Mouse (Mus musculus) stomach, postnatal 0 days (tissue): ENCODE data around the gene Abhd8. TPM values are rescaled to one million over a fixed set of nuclear protein-coding genes. Genes with fewer than 3 reads are reported as not detected.
"Not testable (repeated sequence)": the region's sequence is repeated elsewhere in the genome, so short reads cannot be mapped to it uniquely, and the experiment has no call there.

ENCODE experiments used
- ATAC-seq: fragments of 200-750 bp; cut with Nextera tagmentation; 2 replicates; pipeline ENCODE4 v1.8.0; 2017; ENCODE audit not compliant: low FRiP score, low TSS enrichment
- DNase-seq: peaks from one replicate; pipeline ENCODE4 v3.0.0-alpha.2; 2016; ENCODE audit warnings: low spot score
- H3K27ac ChIP-seq: fragments of 300-500 bp; sonication (generic); replicated peaks from 2 replicates; pipeline ENCODE4 v1.5.1; 2014; ENCODE audit warnings: mild to moderate bottlenecking, control low read depth
- H3K27me3 ChIP-seq: fragments of 300-500 bp; sonication (generic); 2 replicates; pipeline ENCODE4 v1.6.1; 2014; ENCODE audit warnings: low read length; ENCODE audit not compliant: control insufficient read depth, insufficient read depth
- H3K36me3 ChIP-seq: fragments of 300-500 bp; sonication (generic); 2 replicates; pipeline ENCODE4 v1.6.1; 2014; ENCODE audit warnings: low read length, mixed read lengths; ENCODE audit not compliant: control insufficient read depth, insufficient read depth
- H3K4me1 ChIP-seq: fragments of 300-500 bp; sonication (generic); replicated peaks from 2 replicates; pipeline ENCODE4 v1.6.1; 2014; ENCODE audit warnings: antibody characterized with exemption; ENCODE audit not compliant: control insufficient read depth, insufficient read depth
- H3K4me2 ChIP-seq: fragments of 300-500 bp; sonication (generic); replicated peaks from 2 replicates; pipeline ENCODE4 v1.6.1; 2014; ENCODE audit warnings: low read depth, mild to moderate bottlenecking, control low read depth, moderate library complexity
- H3K4me3 ChIP-seq: fragments of 300-500 bp; sonication (generic); 2 replicates; pipeline ENCODE4 v1.5.1; 2014; ENCODE audit warnings: low read depth, low read length, control low read depth
- H3K9ac ChIP-seq: fragments of 300-500 bp; sonication (generic); 2 replicates; pipeline ENCODE4 v1.6.1; 2014; ENCODE audit warnings: mild to moderate bottlenecking, low read length, control low read depth, mixed read lengths
- H3K9me3 ChIP-seq: fragments of 300-500 bp; sonication (generic); 2 replicates; pipeline ENCODE4 v1.6.1; 2016; ENCODE audit warnings: low read length; ENCODE audit not compliant: control insufficient read depth
- CTCF ChIP-seq: IDR thresholded peaks from 2 replicates; pipeline ENCODE4 v1.5.1; 2016; ENCODE audit warnings: antibody characterized with exemption, low read depth, mild to moderate bottlenecking, moderate library complexity
- EP300 ChIP-seq: optimal IDR thresholded peaks from 2 replicates; pipeline ENCODE3; 2016; ENCODE audit warnings: antibody characterized with exemption
- WGBS: fragments of 180-500 bp; shearing (Covaris S2); extraction: QIAGEN DNeasy Blood & Tissue Kit; methylation state at CpG from one replicate; pipeline ENCODE4 v1.1.7; 2014; 5-methylcytosine and 5-hydroxymethylcytosine counted together
- polyA plus RNA-seq: library from polyadenylated mRNA; unstranded; fragments of >200 nt; fragmentation: Nextera tagmentation; extraction: Ambion mirVana; gene quantifications from 2 replicates; pipeline ENCODE4 v1.2.1, GENCODE M21; 2015

Gene Abhd8
- polyA plus RNA-seq, 1 experiment from 2014 or later, result 22.1 TPM

GRCm38 (mm10) chr8:71452669-71453068 lies 10.8 kb downstream of the Abhd8 start:
- TF ChIP-seq CTCF (no peak), EP300 (no peak)
- 65% methylated on average over 2 of the region's 2 CpGs for WGBS
- no peaks in the 10 kb centered on the region for H3K9me3 ChIP-seq
- H3K4me1 ChIP-seq, result no peaks in the 10 kb centered on the region
- no peaks in the 10 kb centered on the region for H3K27me3 ChIP-seq
- no peak for ATAC-seq
- H3K36me3 ChIP-seq, result no peaks in the 10 kb centered on the region
- no peak overlapping the region for H3K4me2 ChIP-seq
- H3K27ac ChIP-seq, result no peak overlapping the region
- no peak overlapping the region for H3K4me3 ChIP-seq
- no peak overlapping the region for H3K9ac ChIP-seq
- DNase-seq, result peak; percentile 10

- no peaks in the 10 kb centered on the region for H3K27me3 ChIP-seq
- H3K4me1 ChIP-seq, result no peaks in the 10 kb centered on the region
- no peaks in the 10 kb centered on the region for H3K9me3 ChIP-seq
- H3K4me2 ChIP-seq, result no peak overlapping the region
- H3K9ac ChIP-seq, result no peak overlapping the region
- no peak overlapping the region for H3K27ac ChIP-seq
- ATAC-seq, result no peak; the same call in 1 of the 2 replicates
- DNase-seq, result peak; percentile 11
- H3K36me3 ChIP-seq, result no peaks in the 10 kb centered on the region
- TF ChIP-seq CTCF (no peak), EP300 (no peak)
- H3K4me3 ChIP-seq, result no peak overlapping the region
- WGBS, result 44% methylated on average over 11 of the region's 11 CpGs
Measured at GRCm38 (mm10) chr8:71451777-71452176, 11.7 kb downstream of the Abhd8 start.

GRCm38 (mm10) chr8:71451337-71451736 lies 12.1 kb downstream of the Abhd8 start:
- H3K27ac ChIP-seq, result no peak overlapping the region
- H3K4me3 ChIP-seq, result no peak overlapping the region
- H3K9me3 ChIP-seq, result no peaks in the 10 kb centered on the region
- DNase-seq, result no peak
- no peak overlapping the region for H3K4me2 ChIP-seq
- no peaks in the 10 kb centered on the region for H3K36me3 ChIP-seq
- TF ChIP-seq CTCF (no peak), EP300 (no peak)
- no peaks in the 10 kb centered on the region for H3K4me1 ChIP-seq
- ATAC-seq, result no peak
- H3K9ac ChIP-seq, result no peak overlapping the region
- WGBS, result 60% methylated on average over 4 of the region's 4 CpGs
- no peaks in the 10 kb centered on the region for H3K27me3 ChIP-seq

- H3K4me2 ChIP-seq, result no peak overlapping the region
- H3K4me3 ChIP-seq, result no peak overlapping the region
- no peak overlapping the region for H3K27ac ChIP-seq
- DNase-seq, result no peak
- no peaks in the 10 kb centered on the region for H3K36me3 ChIP-seq
- TF ChIP-seq CTCF, result no peak
- TF ChIP-seq EP300, result no peak
- H3K9ac ChIP-seq, result no peak overlapping the region
- WGBS, result 73% methylated on average over 7 of the region's 7 CpGs
- no peaks in the 10 kb centered on the region for H3K4me1 ChIP-seq
- no peak for ATAC-seq
- H3K27me3 ChIP-seq, result no peaks in the 10 kb centered on the region
- H3K9me3 ChIP-seq, result no peaks in the 10 kb centered on the region
Measured at GRCm38 (mm10) chr8:71445096-71445495, 18.4 kb downstream of the Abhd8 start.

- no peak overlapping the region for H3K4me2 ChIP-seq
- no peak overlapping the region for H3K9ac ChIP-seq
- TF ChIP-seq CTCF (peak; percentile 88), EP300 (no peak)
- no peaks in the 10 kb centered on the region for H3K9me3 ChIP-seq
- DNase-seq (peak; percentile 41), ATAC-seq (no peak)
- 1% methylated on average over 7 of the region's 7 CpGs for WGBS
- H3K27ac ChIP-seq, result no peak overlapping the region
- no peaks in the 10 kb centered on the region for H3K27me3 ChIP-seq
- no peaks in the 10 kb centered on the region for H3K36me3 ChIP-seq
- H3K4me1 ChIP-seq, result no peaks in the 10 kb centered on the region
- no peak overlapping the region for H3K4me3 ChIP-seq
Measured at GRCm38 (mm10) chr8:71441404-71441803, 22.1 kb downstream of the Abhd8 start.

- Histone ChIP-seq H3K27ac (no peak overlapping the region), H3K4me1 (no peaks in the 10 kb centered on the region), H3K4me2 (no peak overlapping the region), H3K27me3 (no peaks in the 10 kb centered on the region), H3K9me3 (no peaks in the 10 kb centered on the region), H3K36me3 (no peaks in the 10 kb centered on the region), H3K4me3 (no peak overlapping the region), H3K9ac (no peak overlapping the region)
- TF ChIP-seq EP300 (no peak), CTCF (no peak)
- no peak for DNase-seq
- WGBS, result 32% methylated on average over 3 of the region's 3 CpGs
- no peak for ATAC-seq
Measured at GRCm38 (mm10) chr8:71437041-71437440, 26.4 kb downstream of the Abhd8 start.

GRCm38 (mm10) chr8:71432935-71433334 lies 30.5 kb downstream of the Abhd8 start:
- H3K4me2 ChIP-seq, ATAC-seq, H3K27ac ChIP-seq, DNase-seq, H3K9ac ChIP-seq, H3K4me3 ChIP-seq, H3K4me1 ChIP-seq, H3K9me3 ChIP-seq, H3K36me3 ChIP-seq, H3K27me3 ChIP-seq: not testable (repeated sequence)
- 78% methylated on average over 1 of the region's 1 CpGs for WGBS
